Mouse (Mus musculus) adrenal gland, adult (tissue): ENCODE results near the gene Cnst.

Experiments
- DNase-seq, 2 experiments: peaks; one replicate each; pipeline ENCODE4 v3.0.0; 2022 to 2023; ENCODE audit warnings: low spot score in 1 of 2; ENCODE audit not compliant: inconsistent age in 2 of 2

Cnst gene

DNA sequence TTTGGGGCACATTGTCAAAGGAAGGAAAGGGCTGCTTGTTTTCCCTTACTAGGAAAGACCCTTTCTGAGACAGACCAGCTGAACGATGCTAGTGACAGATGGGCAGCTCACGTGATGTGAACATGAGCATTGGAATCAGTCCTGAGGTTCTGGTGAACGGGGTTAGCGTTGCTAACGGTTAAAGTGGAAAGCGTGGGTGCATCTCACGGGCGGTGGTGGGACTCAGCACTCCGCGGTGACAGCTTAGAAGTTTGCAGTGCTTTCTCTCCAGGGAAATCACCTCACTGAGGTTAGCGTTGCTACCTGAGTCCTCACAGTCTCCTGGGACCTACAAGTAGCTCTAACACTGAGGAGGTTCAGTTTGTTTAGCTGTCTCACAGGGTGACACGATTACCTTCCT is 45.5 kb downstream of the Cnst start:
- DNase-seq: no peak

DNA sequence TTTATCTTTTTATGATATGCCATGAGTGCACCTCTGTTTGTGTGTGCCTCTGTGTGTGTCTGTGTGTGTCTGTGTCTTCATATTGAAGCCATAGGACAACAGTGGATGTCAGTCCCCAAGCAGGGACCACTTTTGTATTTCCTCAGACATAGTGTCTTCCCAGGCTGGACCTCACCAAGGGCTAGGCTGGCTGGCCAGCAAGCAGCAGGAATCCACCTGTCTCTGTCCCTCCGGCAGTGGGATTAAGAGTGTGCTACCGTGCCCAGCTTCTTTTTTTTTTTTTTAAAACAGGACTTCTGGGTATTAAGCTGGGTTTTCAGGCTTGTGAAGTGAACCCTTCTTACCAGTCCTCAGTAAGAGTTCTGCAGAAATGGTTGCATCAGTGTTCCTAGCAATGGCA is 46.0 kb downstream of the Cnst start:
- DNase-seq: no peak

- DNase-seq: peak in 1 of 2 experiments; percentile 41
Measured at GRCm38 (mm10) chr1:179592972-179593371, 46.8 kb downstream of the Cnst start.

DNA sequence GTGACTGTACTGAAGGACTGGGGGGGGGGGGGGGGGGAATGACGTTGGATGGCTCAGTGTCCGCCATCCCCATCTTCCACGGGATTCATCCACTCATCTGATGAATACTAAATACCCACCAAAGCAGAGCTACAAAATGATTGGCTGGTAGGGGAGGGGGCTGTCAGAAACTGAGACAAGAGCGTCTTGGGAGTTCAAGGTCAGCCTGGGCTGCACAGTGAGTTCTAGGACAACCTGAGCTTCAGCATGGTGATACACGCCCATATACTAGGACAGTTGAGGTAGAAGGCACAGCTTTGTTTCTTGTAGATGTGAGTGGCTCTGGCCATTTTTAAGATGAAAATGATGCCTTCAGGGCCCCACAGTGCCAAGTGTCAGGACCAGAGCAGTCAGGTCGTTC is 52.2 kb downstream of the Cnst start:
- no peak for DNase-seq

- no peak for DNase-seq
Measured at GRCm38 (mm10) chr1:179604526-179604925, 58.4 kb downstream of the Cnst start.

DNA sequence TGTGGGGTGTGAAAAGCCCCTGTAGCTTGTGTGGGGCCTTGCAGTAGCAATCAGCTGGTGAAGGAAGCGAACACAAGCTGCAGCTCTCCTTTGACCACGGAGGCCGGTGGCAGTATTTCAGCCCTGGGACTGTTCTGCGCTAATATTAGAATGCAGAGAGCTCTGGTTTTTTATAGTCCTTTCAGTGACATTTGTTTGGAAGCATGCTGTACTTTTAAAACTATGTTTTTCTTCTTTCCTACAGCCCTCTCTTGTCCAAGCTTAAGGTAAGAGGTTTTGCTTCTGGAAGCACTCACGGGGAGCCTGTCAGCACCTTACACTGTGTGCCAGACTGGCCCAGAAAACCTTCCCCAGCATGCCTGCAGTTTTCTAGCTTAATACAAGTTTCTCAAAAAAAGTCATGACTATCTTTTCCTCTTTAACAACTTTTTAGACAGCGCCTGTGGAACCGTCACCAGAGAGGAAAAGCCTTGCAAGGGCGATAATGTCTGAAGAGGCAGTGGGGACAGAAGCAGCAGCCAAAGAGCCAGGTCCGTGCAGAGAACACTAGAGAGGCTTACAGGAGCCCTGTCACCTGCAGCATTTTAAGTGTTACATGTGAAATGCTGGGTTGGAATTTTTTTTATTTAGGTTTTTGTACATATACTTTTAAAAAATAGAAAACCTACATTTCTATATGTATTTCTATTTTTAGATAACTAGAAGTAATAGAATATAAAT is 60.0 kb downstream of the Cnst start:
- DNase-seq: no peak

DNA sequence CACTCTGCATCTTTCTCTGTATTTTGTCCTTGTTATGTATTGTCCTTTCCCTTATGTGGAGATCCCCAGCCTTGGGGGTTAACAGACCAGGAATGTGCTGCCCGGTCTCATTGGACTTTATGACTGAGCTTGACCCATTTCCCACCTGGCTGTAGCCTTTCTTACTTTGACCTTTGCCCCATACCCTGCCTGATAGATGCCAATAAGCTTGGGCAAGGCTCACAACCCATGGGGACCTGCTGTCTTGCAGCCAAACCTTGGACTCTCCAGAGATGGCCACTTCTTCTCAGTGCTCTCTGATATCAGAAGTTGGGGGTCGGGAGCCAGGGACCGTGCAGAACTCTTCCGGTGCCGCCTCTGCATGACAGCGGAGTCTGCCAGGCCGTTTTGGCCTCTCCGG is 62.4 kb downstream of the Cnst start:
- peak in 1 of 2 experiments; percentile 41 for DNase-seq

DNA sequence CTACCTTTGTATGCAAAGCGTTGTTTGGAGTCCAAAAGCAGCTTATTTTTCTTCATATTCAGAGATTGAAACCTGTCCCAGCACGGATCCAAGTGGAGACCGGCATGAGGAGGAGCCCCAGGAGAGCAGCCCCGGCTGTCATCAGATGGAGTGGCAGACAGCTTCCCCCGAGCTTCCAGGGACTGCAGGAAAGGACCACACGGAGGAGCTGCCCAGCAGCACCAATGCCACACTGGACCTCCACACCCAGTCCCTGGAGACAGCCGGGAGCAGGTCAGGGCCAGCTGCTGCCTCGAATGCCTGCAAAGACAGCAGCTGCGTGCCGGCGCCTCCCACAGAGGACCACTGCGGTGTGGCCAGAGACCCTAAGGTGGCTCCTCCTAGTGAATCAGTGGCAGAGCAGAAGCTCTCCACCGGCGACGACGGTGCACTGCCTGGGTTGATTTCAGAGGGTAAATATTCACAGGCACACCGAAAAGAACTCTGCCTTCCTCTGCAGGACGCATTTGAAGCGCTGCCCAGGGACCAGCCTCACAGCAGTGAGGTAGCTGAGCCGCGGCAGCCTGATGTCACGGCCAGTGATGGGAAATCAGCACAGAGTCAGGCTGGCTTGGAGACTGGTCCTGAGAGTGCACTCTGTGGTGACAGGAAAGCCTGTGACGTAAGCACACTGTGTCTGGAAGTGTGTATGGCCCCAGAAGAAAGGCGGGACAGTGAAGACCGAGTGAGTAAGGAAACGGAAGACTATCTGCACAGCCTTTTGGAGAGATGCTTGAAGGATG is 63.7 kb downstream of the Cnst start:
- DNase-seq: no peak

DNA sequence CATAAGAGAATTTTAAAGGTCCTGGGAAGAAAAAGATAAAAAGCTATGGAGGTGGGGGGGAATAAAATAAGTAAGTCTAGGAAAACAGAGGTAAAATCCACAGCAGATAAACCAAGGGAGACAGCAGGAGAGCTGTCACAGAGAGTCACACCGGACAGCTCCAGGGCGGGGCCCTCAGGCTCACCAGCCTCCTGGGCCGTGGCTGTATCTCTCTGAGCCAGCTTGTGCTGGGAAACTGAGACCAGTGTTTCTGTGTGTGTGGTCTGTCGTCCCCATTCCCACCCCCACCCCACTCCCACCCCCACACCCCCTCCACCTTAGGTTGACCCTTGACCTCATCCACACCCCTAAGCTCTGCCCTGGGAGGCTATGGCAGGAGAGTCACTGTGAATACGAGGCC is 65.0 kb downstream of the Cnst start:
- no peak for DNase-seq

- no peak for DNase-seq
Measured at GRCm38 (mm10) chr1:179612418-179612817, 66.2 kb downstream of the Cnst start.

DNA sequence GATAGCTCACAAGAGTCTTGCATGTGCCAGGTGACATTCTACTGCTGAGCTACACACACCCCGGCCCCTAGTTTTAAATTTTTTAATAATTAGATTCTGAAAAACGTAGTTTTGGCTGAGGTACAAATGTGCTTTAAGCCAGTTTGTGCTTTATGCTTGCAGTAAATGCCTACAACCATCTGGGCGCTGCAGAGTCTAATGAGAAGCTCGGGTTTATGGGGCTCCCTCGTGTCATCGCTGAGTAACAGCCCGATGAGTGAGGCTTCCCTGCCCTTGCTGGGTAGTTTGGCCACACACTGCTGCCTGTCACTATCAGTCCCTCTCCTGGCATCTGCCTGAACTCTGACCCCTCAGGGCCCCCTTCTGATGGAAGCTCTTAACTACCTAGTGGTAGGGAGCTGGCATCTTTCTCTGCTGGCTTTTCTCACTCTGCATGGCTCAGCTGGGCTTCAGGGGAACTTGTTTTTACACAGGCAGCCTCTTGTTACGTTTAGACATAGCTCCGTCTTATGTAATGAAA is 66.9 kb downstream of the Cnst start:
- DNase-seq: no peak

DNA sequence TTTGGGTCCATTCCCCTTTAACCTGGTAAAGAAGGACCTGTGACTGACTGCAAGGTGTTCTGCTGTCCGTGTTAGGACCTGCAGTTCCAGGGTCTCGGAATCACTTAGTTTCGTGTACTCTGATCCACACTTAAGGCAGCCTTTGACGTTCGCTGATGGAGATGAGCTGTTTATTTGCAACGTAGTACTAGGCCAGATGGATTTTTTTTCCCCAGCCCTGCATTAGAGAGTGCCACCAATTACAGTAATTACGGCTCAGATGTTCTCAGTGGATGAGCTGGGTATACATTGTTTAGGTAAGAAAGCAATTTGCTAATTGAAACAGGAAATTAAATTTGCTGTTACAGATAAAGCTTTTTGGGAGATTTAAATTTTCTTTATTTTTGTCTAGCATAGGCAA is 71.3 kb downstream of the Cnst start:
- DNase-seq: no peak

DNA sequence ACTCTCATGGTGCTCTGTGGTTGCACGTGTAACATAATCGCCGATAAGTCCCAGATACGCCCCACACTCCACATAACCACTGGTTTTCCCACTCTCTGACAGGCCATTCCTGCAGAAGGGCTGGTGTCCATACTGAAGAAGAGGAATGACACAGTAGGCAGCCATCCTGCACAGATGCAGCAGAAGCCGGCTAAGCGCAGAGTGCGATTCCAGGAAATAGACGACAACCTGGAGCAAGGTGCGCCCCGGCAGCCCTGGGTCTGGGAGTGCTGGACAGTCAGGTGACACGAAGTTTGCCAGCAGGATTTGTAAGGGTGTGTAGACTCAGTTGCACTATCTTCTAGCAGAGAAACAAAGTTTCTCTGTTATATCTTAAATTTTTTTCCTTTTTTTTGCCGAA is 76.5 kb downstream of the Cnst start:
- no peak for DNase-seq

GRCm38 (mm10) chr1:179623657-179624056 is 77.5 kb downstream of the Cnst start:
- peak; percentile 21 to 71 for DNase-seq

- peak; percentile 33 to 75 for DNase-seq
Measured at GRCm38 (mm10) chr1:179624354-179624753, 78.2 kb downstream of the Cnst start.

- DNase-seq: no peak
Measured at GRCm38 (mm10) chr1:179627855-179628254, 81.7 kb downstream of the Cnst start.

GRCm38 (mm10) chr1:179628438-179629106 is 82.4 kb downstream of the Cnst start:
- DNase-seq: no peak

DNA sequence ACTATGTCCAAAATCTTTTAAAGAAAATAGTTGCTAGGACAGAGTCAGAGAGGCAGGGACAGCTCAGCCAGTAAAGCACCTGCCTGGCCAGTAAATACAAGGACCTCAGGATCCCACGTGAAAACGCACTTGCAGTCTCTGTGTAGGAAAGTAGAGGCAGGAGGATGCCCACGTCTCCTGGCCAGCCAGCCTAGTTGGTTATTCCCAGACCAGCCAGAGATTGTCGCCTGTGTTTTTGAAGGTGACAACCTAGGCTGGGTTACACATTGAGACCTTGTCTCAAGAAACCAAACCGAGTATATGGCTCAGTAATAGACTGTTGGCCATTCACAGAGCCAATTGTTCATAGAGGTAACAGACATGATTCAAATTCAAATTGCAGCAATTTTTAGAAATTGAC is 83.1 kb downstream of the Cnst start:
- DNase-seq: no peak

- DNase-seq: no peak
Measured at GRCm38 (mm10) chr1:179632746-179633413, 86.7 kb downstream of the Cnst start.

DNA sequence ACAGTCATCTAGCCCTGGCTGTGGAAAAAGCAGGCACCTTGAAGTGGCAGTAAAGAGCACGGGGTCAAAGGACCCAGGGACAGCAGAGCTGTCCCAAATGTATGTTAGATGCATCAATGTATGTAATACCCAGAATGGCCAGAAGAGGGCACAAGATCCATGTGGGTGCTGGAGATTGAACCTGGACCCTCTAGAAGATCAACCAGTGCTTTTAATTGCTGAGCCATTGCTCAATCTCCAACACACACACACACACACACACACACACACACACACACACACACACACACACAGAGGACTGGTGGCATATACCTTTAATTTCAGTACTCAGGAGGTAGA is 87.2 kb downstream of the Cnst start:
- DNase-seq: peak in 1 of 2 experiments; percentile 71

DNA sequence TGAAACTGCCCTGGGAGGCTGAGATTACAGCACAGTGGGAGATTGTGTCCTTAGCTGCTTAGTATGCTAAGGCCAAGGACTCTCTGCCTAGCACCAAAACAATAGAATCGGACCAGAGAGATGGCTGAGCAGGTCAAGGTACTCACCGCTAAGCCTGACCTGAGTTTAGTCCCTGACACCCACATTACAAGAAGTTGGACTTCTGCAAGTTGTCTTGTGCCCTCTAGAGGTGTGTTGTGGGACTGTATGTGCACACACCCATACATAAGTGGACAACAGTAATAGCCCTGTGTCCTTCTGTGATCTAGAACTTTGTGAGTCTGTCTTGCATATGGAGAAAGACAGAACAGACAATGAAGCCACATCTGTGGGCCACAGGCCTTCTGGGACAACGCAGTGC is 88.0 kb downstream of the Cnst start:
- peak in 1 of 2 experiments; percentile 72 for DNase-seq
